Mouse (Mus musculus): ENCODE measurements around the gene Palm.

Gene Palm

GRCm38 (mm10) chr10:79856704-79857451 is 63.5 kb downstream of the Palm start:
- DNase-seq: no peak

GRCm38 (mm10) chr10:79857452-79857811 is 64.1 kb downstream of the Palm start:
- peak; percentile 99 for DNase-seq

- peak; percentile 94 for DNase-seq
Measured at GRCm38 (mm10) chr10:79857894-79858293, 64.5 kb downstream of the Palm start.

GRCm38 (mm10) chr10:79858416-79859074 is 65.2 kb downstream of the Palm start:
- DNase-seq: peak; percentile 98

GRCm38 (mm10) chr10:79859116-79859515 is 65.7 kb downstream of the Palm start:
- peak; percentile 95 for DNase-seq

- peak; percentile 94 for DNase-seq
Measured at GRCm38 (mm10) chr10:79860079-79860911, 66.9 kb downstream of the Palm start.

GRCm38 (mm10) chr10:79861230-79862048 is 68.1 kb downstream of the Palm start:
- DNase-seq: peak; percentile 91

GRCm38 (mm10) chr10:79862049-79862788 is 68.8 kb downstream of the Palm start:
- peak; percentile 91 for DNase-seq

- DNase-seq: peak; percentile 92
Measured at GRCm38 (mm10) chr10:79862925-79863324, 69.6 kb downstream of the Palm start.

GRCm38 (mm10) chr10:79864351-79865188 is 71.2 kb downstream of the Palm start:
- DNase-seq: no peak

- peak; percentile 94 for DNase-seq
Measured at GRCm38 (mm10) chr10:79865189-79865601, 71.8 kb downstream of the Palm start.

- DNase-seq: peak; percentile 96
Measured at GRCm38 (mm10) chr10:79865801-79866295, 72.5 kb downstream of the Palm start.

GRCm38 (mm10) chr10:79866601-79867000 is 73.2 kb downstream of the Palm start:
- peak; percentile 92 for DNase-seq
